Mouse (Mus musculus) MEL (cell line): ENCODE data around the gene Tarbp1. TPM values are rescaled to one million over a fixed set of nuclear protein-coding genes. Genes with fewer than 3 reads are reported as not detected.

Source experiments
- DNase-seq: peaks from one replicate; pipeline ENCODE4 v3.0.0; 2011; ENCODE audit warnings: low read depth, low spot score
- H3K27ac ChIP-seq: 2 replicates; pipeline ENCODE4 v1.5.1; 2012; ENCODE audit warnings: low read depth, mild to moderate bottlenecking, control low read depth, low read length, moderate library complexity; ENCODE audit not compliant: control insufficient read depth
- H3K27me3 ChIP-seq, 2 experiments: fragments of 150-350 bp in 1 of 2; sonication (generic) in 1 of 2; 2 replicates each; pipeline ENCODE4 v1.6.1; 2012; ENCODE audit warnings: low read length in 2 of 2, mild to moderate bottlenecking in 2 of 2, improper control_type of control experiment in 1 of 2, moderate library complexity in 1 of 2; ENCODE audit not compliant: insufficient read depth in 2 of 2, control insufficient read depth in 1 of 2
- H3K36me3 ChIP-seq, 2 experiments: 2 replicates each; pipeline ENCODE4 v1.6.1; 2012 to 2014; ENCODE audit warnings: low read length in 2 of 2, improper control_type of control experiment in 1 of 2, inconsistent platforms in 1 of 2, mild to moderate bottlenecking in 1 of 2; ENCODE audit not compliant: insufficient read depth in 2 of 2, control insufficient read depth in 1 of 2
- H3K4me1 ChIP-seq, 2 experiments: fragments of 150-350 bp in 1 of 2; sonication (generic) in 1 of 2; 2 replicates each; pipeline ENCODE4 v1.6.1; 2012; ENCODE audit warnings: low read length in 2 of 2, improper control_type of control experiment in 1 of 2, mild to moderate bottlenecking in 1 of 2; ENCODE audit not compliant: insufficient read depth in 2 of 2, control insufficient read depth in 1 of 2
- H3K4me3 ChIP-seq, 2 experiments: fragments of 150-350 bp in 1 of 2; sonication (generic) in 1 of 2; 2 replicates each; pipeline ENCODE4 v1.5.1; 2012; ENCODE audit warnings: low read depth in 2 of 2, low read length in 2 of 2, mild to moderate bottlenecking in 2 of 2, moderate library complexity in 2 of 2, control low read depth in 1 of 2, improper control_type of control experiment in 1 of 2; ENCODE audit not compliant: control insufficient read depth in 1 of 2, insufficient read depth in 1 of 2
- H3K79me2 ChIP-seq: 2 replicates; pipeline ENCODE4 v1.6.1; 2012; ENCODE audit warnings: mild to moderate bottlenecking, low read length, moderate library complexity; ENCODE audit not compliant: control insufficient read depth, poor library complexity, insufficient read depth
- H3K9ac ChIP-seq: 2 replicates; pipeline ENCODE4 v1.6.1; 2012; ENCODE audit warnings: low read depth, mild to moderate bottlenecking, control low read depth, low read length, moderate library complexity; ENCODE audit not compliant: control insufficient read depth, poor library complexity, severe bottlenecking
- H3K9me3 ChIP-seq: fragments of 150-350 bp; sonication (generic); replicated peaks from 2 replicates; pipeline ENCODE4 v1.6.1; 2012; ENCODE audit warnings: mild to moderate bottlenecking, low read length, improper control_type of control experiment, moderate library complexity; ENCODE audit not compliant: insufficient read depth
- CHD1 ChIP-seq: IDR thresholded peaks from 2 replicates; pipeline ENCODE4 v1.6.1; 2012; ENCODE audit warnings: low read depth, mild to moderate bottlenecking, inconsistent platforms, low read length, improper control_type of control experiment
- CHD2 ChIP-seq: IDR thresholded peaks from 2 replicates; pipeline ENCODE4 v1.6.1; 2011; ENCODE audit warnings: low read length, improper control_type of control experiment
- E2F4 ChIP-seq: IDR thresholded peaks from 2 replicates; pipeline ENCODE4 v1.6.1; 2011; ENCODE audit warnings: low read depth, low read length, improper control_type of control experiment, borderline replicate concordance
- EP300 ChIP-seq, 2 experiments: IDR thresholded peaks; 2 replicates each; pipeline ENCODE4 v1.6.1; 2011; ENCODE audit warnings: improper control_type of control experiment in 2 of 2, low read length in 2 of 2, low read depth in 1 of 2, mild to moderate bottlenecking in 1 of 2
- ETS1 ChIP-seq: IDR thresholded peaks from 2 replicates; pipeline ENCODE4 v1.6.1; 2012; ENCODE audit warnings: low read depth, mild to moderate bottlenecking, inconsistent platforms, low read length, improper control_type of control experiment, moderate library complexity
- GABPA ChIP-seq: IDR thresholded peaks from 2 replicates; pipeline ENCODE4 v1.6.1; 2012; ENCODE audit warnings: low read depth, mild to moderate bottlenecking, inconsistent platforms, low read length, improper control_type of control experiment, moderate library complexity
- GATA1 ChIP-seq: IDR thresholded peaks from 2 replicates; pipeline ENCODE4 v1.6.1; 2011; ENCODE audit warnings: low read depth, low read length, improper control_type of control experiment
- KAT2A ChIP-seq: conservative IDR thresholded peaks from 2 replicates; pipeline ENCODE4 v1.6.1; 2012; ENCODE audit warnings: low read depth, low read length, improper control_type of control experiment, inconsistent platforms
- MAX ChIP-seq: IDR thresholded peaks from 2 replicates; pipeline ENCODE4 v1.6.1; 2011; ENCODE audit warnings: low read length, improper control_type of control experiment
- MEF2A ChIP-seq: IDR thresholded peaks from 2 replicates; pipeline ENCODE4 v1.6.1; 2014; ENCODE audit warnings: low read depth, mild to moderate bottlenecking, inconsistent platforms, low read length, improper control_type of control experiment; ENCODE audit not compliant: poor library complexity, insufficient replicate concordance, severe bottlenecking; ENCODE audit errors: extremely low read depth
- MXI1 ChIP-seq: IDR thresholded peaks from 2 replicates; pipeline ENCODE4 v1.6.1; 2011; ENCODE audit warnings: mild to moderate bottlenecking, low read depth, low read length, improper control_type of control experiment
- MYB ChIP-seq: IDR thresholded peaks from 2 replicates; pipeline ENCODE4 v1.6.1; 2011; ENCODE audit warnings: mild to moderate bottlenecking, low read depth, low read length, improper control_type of control experiment
- NRF1 ChIP-seq: IDR thresholded peaks from 2 replicates; pipeline ENCODE4 v1.6.1; 2014; ENCODE audit warnings: low read depth, mild to moderate bottlenecking, inconsistent platforms, low read length, improper control_type of control experiment, moderate library complexity; ENCODE audit not compliant: poor library complexity, insufficient read depth, severe bottlenecking
- POLR2A ChIP-seq, 2 experiments: IDR thresholded peaks; 2 replicates each; pipeline ENCODE4 v1.6.1; 2011 to 2012; ENCODE audit warnings: low read length in 2 of 2, mild to moderate bottlenecking in 2 of 2, control low read depth in 1 of 2, improper control_type of control experiment in 1 of 2, low read depth in 1 of 2, moderate library complexity in 1 of 2; ENCODE audit not compliant: control insufficient read depth in 1 of 2, insufficient read depth in 1 of 2, poor library complexity in 1 of 2
- POLR2AphosphoS5 ChIP-seq: IDR thresholded peaks from 2 replicates; pipeline ENCODE4 v1.6.1; 2012; ENCODE audit warnings: low read depth, borderline replicate concordance, mild to moderate bottlenecking, inconsistent platforms, low read length, moderate library complexity, mixed read lengths
- RAD21 ChIP-seq: IDR thresholded peaks from 2 replicates; pipeline ENCODE4 v1.6.1; 2011; ENCODE audit warnings: mild to moderate bottlenecking, low read depth, low read length, improper control_type of control experiment
- RCOR1 ChIP-seq: IDR thresholded peaks from 2 replicates; pipeline ENCODE4 v1.6.1; 2012; ENCODE audit warnings: low read depth, mild to moderate bottlenecking, inconsistent platforms, low read length, improper control_type of control experiment
- SIN3A ChIP-seq: IDR thresholded peaks from 2 replicates; pipeline ENCODE4 v1.6.1; 2012; ENCODE audit warnings: low read length, improper control_type of control experiment, inconsistent platforms
- SMC3 ChIP-seq: IDR thresholded peaks from 2 replicates; pipeline ENCODE4 v1.6.1; 2011; ENCODE audit warnings: low read depth, low read length, improper control_type of control experiment
- TBP ChIP-seq: IDR thresholded peaks from 2 replicates; pipeline ENCODE4 v1.8.0; 2011; ENCODE audit warnings: low read depth, low read length, improper control_type of control experiment
- UBTF ChIP-seq: IDR thresholded peaks from 2 replicates; pipeline ENCODE4 v1.6.1; 2012; ENCODE audit warnings: low read depth, mild to moderate bottlenecking, inconsistent platforms, low read length, improper control_type of control experiment, moderate library complexity, borderline replicate concordance; ENCODE audit not compliant: insufficient read depth
- USF2 ChIP-seq, 2 experiments: IDR thresholded peaks; 2 replicates each; pipeline ENCODE4 v1.6.1; 2011 to 2012; ENCODE audit warnings: improper control_type of control experiment in 2 of 2, low read length in 2 of 2, borderline replicate concordance in 1 of 2, inconsistent platforms in 1 of 2, low read depth in 1 of 2, mild to moderate bottlenecking in 1 of 2; ENCODE audit not compliant: insufficient read depth in 1 of 2
- ZMIZ1 ChIP-seq: IDR thresholded peaks from 2 replicates; pipeline ENCODE4 v1.6.1; 2012; ENCODE audit warnings: low read depth, mild to moderate bottlenecking, inconsistent platforms, low read length, improper control_type of control experiment, moderate library complexity
- polyA plus RNA-seq, 2 experiments: library from polyadenylated mRNA; stranded (reverse) in 1 of 2; unstranded in 1 of 2; fragments of >175 nt in 1 of 2; fragments of >200 nt in 1 of 2; gene quantifications; 2 replicates each; pipeline versions ENCODE4 v1.2.1 to v1.2.4; 2012; ENCODE audit warnings: low replicate concordance in 2 of 2, low read depth in 1 of 2; ENCODE audit not compliant: insufficient read length in 2 of 2, insufficient read depth in 1 of 2, missing spikeins in 1 of 2
- total RNA-seq: library from RNA; depleted of rRNA; stranded (reverse); fragments of 300-350 nt; gene quantifications from 2 replicates; pipeline ENCODE4 v1.2.3, GENCODE M21; 2012

Gene Tarbp1
- total and polyA plus RNA-seq, 3 experiments: 5.4 to 8.4 TPM; not detected in 1

- TF ChIP-seq MEF2A (no peak), ETS1 (peak; percentile 99), E2F4 (no peak), CHD2 (no peak), UBTF (no peak), TBP (no peak), MYB (no peak), RAD21 (no peak), MAX (peak; percentile 82), USF2 (IDR thresholded peaks at IDR 0.05; ENCODE audit: borderline replicate concordance in 1 of 2, insufficient read depth in 1 of 2, low read depth in 1 of 2, low read length in 2 of 2) (no peak), POLR2A (IDR thresholded peaks at IDR 0.05; ENCODE audit: control insufficient read depth in 1 of 2, insufficient read depth in 1 of 2, low read depth in 1 of 2, low read length in 2 of 2, poor library complexity in 1 of 2) (peak in 1 of 2 experiments; percentile 39; a peak in 1 of 4 replicates), KAT2A (no peak), EP300 (IDR thresholded peaks at IDR 0.05; ENCODE audit: low read depth in 1 of 2, low read length in 2 of 2) (peak; percentile 67 to 76), ZMIZ1 (no peak), SIN3A (peak; percentile 98), GABPA (no peak), POLR2AphosphoS5 (no peak), CHD1 (no peak), GATA1 (peak; percentile 87)
- TF ChIP-seq, all 39 proteins: peak for 16
Measured at GRCm38 (mm10) chr8:126516620-126517577, 42.0 kb upstream of the Tarbp1 start (continued).

DNA sequence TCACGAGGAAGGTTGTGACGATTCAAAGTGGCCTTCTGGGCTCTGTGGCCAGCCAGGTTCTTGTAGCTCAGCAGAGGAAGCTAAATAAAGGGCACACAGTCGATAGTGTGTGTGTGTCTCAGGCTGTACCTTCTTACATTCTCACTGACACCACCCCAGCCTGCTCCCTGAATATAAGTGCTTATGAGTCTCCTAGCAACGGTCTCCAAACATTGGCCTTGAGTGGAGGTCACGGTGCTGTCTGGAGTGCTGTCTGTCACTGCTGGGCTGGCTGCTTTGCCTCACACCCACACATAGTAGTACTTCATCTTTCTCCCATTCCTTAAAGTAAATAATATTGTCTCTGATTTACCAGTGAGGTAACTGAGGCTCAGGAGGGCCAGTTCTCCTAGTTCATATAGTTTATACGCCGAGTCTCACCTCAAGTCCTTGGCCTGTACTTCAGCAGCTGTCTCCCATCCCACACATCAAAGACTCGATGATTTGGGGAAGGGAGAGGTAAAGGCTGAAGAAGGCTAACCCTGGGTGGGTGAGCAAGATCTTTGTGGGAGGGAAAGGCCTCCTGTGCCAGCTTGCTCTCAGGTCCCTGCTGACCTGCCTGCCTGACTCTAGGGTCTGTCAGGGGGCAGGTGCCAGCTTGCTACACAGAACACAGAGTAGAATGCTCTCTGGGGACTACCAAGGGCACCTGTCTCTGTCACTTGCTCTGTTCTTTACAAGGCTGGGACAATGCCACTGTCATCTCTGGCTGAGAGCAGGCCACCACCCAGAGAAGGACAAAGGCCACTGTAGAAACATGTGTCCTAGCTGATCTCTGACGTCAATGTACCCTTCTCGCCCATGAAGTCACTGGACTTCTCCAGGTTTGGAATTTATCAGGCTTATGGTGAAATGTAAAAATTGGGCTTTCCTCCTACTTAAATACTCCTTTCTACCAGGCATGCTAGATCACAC is 39.4 kb upstream of the Tarbp1 start:
- Histone ChIP-seq H3K27me3 (no peaks in the 10 kb centered on the region), H3K9ac (no peak overlapping the region), H3K9me3 (no peaks in the 10 kb centered on the region), H3K4me1 (peaks cover 8 to 16% of the 10 kb centered on the region in 2 experiments), H3K27ac (no peak overlapping the region), H3K36me3 (peaks cover 0 to 4% of the 10 kb centered on the region in 2 experiments; a peak in 2 of 4 replicates), H3K4me3 (no peak overlapping the region), H3K79me2 (no peaks in the 10 kb centered on the region)
- TF ChIP-seq MXI1 (no peak), NRF1 (no peak), POLR2A (IDR thresholded peaks at IDR 0.05; ENCODE audit: control insufficient read depth in 1 of 2, insufficient read depth in 1 of 2, low read depth in 1 of 2, low read length in 2 of 2, poor library complexity in 1 of 2) (no peak), UBTF (no peak), RCOR1 (no peak), ZMIZ1 (no peak), SMC3 (no peak), POLR2AphosphoS5 (no peak)
- DNase-seq: no peak
